Mouse (Mus musculus) MEL (cell line): Measurements from ENCODE around the gene Med7.

ENCODE experiments used
- BHLHE40 ChIP-seq: IDR thresholded peaks from 2 replicates; pipeline ENCODE4 v1.6.1; 2012; ENCODE audit warnings: low read depth, mild to moderate bottlenecking, inconsistent platforms, low read length, improper control_type of control experiment, borderline replicate concordance
- CHD2 ChIP-seq: IDR thresholded peaks from 2 replicates; pipeline ENCODE4 v1.6.1; 2011; ENCODE audit warnings: low read length, improper control_type of control experiment
- CTCF ChIP-seq, 3 experiments: IDR thresholded peaks in 2 of 3; conservative IDR thresholded peaks in 1 of 3; 2 replicates each; pipeline ENCODE4 v1.5.1; 2011 to 2012; ENCODE audit warnings: low read length in 3 of 3, low read depth in 2 of 3, mild to moderate bottlenecking in 2 of 3, improper control_type of control experiment in 1 of 3, inconsistent platforms in 1 of 3, mixed read lengths in 1 of 3, moderate library complexity in 1 of 3; ENCODE audit not compliant: control insufficient read depth in 1 of 3, insufficient read depth in 1 of 3, poor library complexity in 1 of 3, severe bottlenecking in 1 of 3
- GATA1 ChIP-seq: IDR thresholded peaks from 2 replicates; pipeline ENCODE4 v1.6.1; 2011; ENCODE audit warnings: low read depth, low read length, improper control_type of control experiment
- MAX ChIP-seq: IDR thresholded peaks from 2 replicates; pipeline ENCODE4 v1.6.1; 2011; ENCODE audit warnings: low read length, improper control_type of control experiment
- MXI1 ChIP-seq: IDR thresholded peaks from 2 replicates; pipeline ENCODE4 v1.6.1; 2011; ENCODE audit warnings: mild to moderate bottlenecking, low read depth, low read length, improper control_type of control experiment
- NRF1 ChIP-seq: IDR thresholded peaks from 2 replicates; pipeline ENCODE4 v1.6.1; 2014; ENCODE audit warnings: low read depth, mild to moderate bottlenecking, inconsistent platforms, low read length, improper control_type of control experiment, moderate library complexity; ENCODE audit not compliant: poor library complexity, insufficient read depth, severe bottlenecking
- POLR2A ChIP-seq, 2 experiments: IDR thresholded peaks; 2 replicates each; pipeline ENCODE4 v1.6.1; 2011 to 2012; ENCODE audit warnings: low read length in 2 of 2, mild to moderate bottlenecking in 2 of 2, control low read depth in 1 of 2, improper control_type of control experiment in 1 of 2, low read depth in 1 of 2, moderate library complexity in 1 of 2; ENCODE audit not compliant: control insufficient read depth in 1 of 2, insufficient read depth in 1 of 2, poor library complexity in 1 of 2
- TCF12 ChIP-seq: IDR thresholded peaks from 2 replicates; pipeline ENCODE4 v1.6.1; 2014; ENCODE audit warnings: low read depth, mild to moderate bottlenecking, inconsistent platforms, low read length, improper control_type of control experiment, moderate library complexity
- ZNF384 ChIP-seq: IDR thresholded peaks from 2 replicates; pipeline ENCODE4 v1.6.1; 2012; ENCODE audit warnings: low read depth, mild to moderate bottlenecking, inconsistent platforms, low read length, improper control_type of control experiment

DNA sequence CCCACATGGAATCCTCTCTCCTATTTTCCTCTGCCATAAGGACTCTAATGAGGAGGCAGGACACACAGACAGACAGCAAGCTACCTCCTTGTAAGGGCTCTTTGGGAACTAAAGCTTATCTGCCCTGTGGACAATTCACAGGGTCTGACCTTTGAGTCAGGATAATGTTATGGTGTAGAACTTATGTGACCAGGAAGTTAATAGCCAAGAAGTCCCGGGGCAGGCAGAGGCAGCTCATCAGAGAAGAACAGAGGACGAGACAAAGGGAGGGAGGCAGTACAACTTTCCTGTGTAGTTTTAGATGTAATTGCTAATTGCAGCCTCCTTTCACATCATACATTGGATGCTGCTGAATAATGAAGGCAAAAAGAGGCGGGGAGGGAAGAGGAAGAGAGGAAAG lies 46.1 kb upstream of the Med7 start:
- no peak for TF ChIP-seq MAX
- TF ChIP-seq CTCF (IDR thresholded peaks at IDR 0.05 in 2 of 3, conservative IDR thresholded peaks at IDR 0.05 in 1 of 3; ENCODE audit: control insufficient read depth in 1 of 3, insufficient read depth in 1 of 3, low read depth in 2 of 3, low read length in 3 of 3, poor library complexity in 1 of 3, severe bottlenecking in 1 of 3) = no peak
- TF ChIP-seq CHD2 = no peak
- no peak for TF ChIP-seq GATA1
- no peak for TF ChIP-seq TCF12
- no peak for TF ChIP-seq POLR2A (IDR thresholded peaks at IDR 0.05; ENCODE audit: control insufficient read depth in 1 of 2, insufficient read depth in 1 of 2, low read depth in 1 of 2, low read length in 2 of 2, poor library complexity in 1 of 2)
- no peak for TF ChIP-seq ZNF384
- no peak for TF ChIP-seq MXI1
- TF ChIP-seq NRF1 = no peak
- no peak for TF ChIP-seq BHLHE40
